Mouse (Mus musculus) adrenal gland, adult 8-10 months (tissue): Measurements from ENCODE around the gene Cerk. TPM values are rescaled to one million over a fixed set of nuclear protein-coding genes. Genes with fewer than 3 reads are reported as not detected.
"Not testable (repeated sequence)": the region's sequence is repeated elsewhere in the genome, so short reads cannot be mapped to it uniquely, and the experiment has no call there.

Experiments used
- DNase-seq: peaks from one replicate; pipeline ENCODE4 v3.0.0; 2022
- total RNA-seq, 4 experiments: library from RNA; stranded (reverse); gene quantifications; 2 replicates each; pipeline ENCODE4 v1.2.4; 2022

The Cerk gene
- 10 to 100 TPM; 33.3 to 53.8 (median 43.4) TPM for total RNA-seq

GRCm38 (mm10) chr15:86185689-86186569 is at the start of gene Cerk:
Gene Cerk, minus strand, starts transcription at chr15:86186141.
- peak; percentile 77 for DNase-seq

GRCm38 (mm10) chr15:86234517-86235441 is 48.8 kb upstream of the Cerk start:
- no peak for DNase-seq

DNA sequence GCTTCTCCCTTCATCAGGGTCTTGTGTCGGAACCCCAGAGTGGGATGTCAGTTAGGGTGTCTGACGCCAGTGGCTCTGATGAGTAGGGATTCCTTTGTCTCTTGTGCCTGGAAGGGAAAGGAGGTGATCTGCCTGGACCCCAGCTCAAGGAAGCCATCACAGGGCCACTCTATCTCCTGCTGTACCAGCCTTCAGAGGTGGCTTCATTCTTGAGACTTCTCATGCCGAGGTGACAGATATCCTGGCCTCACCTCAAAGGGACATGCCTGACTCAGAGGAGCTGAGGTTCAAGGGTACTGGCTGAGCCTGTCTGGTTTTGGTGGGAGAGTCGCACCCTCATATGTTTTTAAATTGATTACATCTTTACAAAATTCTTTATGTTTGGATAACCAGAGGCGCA is 48.1 kb upstream of the Cerk start:
- DNase-seq, result no peak

GRCm38 (mm10) chr15:86231831-86232512 is 46.0 kb upstream of the Cerk start:
- DNase-seq, result no peak

- no peak for DNase-seq
These were observed 45.2 kb upstream of the Cerk start for GRCm38 (mm10) chr15:86231170-86231569.

DNA sequence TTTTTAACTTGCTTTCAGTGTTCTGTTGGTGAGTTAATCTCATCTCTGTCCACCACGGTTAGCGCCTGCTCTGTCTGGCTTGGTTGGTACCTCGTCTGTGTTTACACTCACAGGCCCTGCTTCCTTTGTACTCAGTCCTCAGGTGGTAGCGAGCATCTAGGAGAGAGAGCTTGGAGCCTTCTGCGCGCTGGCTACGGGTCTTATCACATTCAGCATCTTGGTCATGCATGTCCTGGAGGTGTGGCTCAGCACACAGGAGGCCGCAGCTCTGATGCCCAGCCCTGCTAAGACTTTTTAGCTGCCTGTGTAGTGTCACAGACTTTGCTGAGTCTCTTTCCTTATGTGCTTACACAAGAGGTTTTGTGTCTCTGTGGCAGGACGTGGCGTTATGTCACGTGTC is 43.7 kb upstream of the Cerk start:
- DNase-seq, result no peak

DNA sequence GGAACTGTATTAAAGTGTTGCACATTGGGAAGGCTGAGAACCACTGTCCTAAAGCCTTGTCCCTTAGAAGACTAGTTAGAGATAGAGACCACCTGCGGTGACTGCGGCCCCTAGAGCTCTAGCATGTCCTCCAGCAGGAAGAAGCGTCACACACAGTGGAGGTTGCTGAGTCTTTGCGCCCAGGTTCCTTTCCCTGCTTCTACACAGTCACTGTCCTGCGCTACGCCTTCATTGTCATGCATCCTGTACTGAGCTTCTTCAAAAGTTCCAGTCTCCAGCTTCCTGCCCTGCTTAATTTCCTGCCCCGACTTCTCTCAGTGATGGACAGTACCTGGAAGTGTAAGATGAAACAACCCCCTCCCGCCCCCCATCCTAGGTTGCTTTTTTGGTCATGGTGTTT is 43.1 kb upstream of the Cerk start:
- DNase-seq, result no peak

DNA sequence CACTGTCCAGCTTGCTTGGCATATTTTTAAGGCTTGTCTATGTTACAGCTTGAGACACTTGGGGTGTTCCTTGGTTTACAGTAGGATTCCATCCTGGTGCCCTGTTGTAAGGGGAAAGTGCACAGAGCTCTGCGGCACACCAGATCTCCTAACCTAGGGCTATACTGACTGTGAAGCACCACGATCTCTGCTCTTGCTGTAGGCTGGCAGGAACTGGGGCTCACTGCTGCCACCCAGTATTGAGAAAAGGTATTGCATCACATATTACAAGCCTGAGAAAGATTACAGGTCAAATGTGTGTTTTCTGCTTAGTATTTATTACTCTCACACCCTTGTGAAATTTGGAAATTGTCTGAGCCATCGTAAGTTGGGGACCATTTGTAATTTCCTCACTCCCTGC is 42.2 kb upstream of the Cerk start:
- no peak for DNase-seq

DNA sequence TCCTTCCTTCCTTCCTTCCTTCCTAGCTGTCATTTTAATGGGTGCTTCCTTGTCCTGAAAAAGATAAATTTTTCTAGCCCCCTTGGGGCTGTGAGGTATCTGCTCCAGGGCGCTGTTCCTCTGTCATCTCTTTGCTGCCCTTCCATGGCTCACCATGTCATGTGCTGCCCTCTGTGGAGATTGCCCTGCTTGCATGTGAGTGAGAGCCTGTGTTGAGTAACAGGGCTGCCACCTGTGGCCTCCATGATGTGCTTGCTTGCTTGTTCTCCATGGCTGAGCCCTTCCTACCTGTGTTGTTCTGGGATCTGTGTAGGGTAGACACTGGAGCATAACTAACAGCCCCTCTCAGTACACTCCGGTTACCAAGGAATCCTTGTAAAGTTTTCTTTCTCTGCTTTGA is 41.0 kb upstream of the Cerk start:
- DNase-seq, result no peak

DNA sequence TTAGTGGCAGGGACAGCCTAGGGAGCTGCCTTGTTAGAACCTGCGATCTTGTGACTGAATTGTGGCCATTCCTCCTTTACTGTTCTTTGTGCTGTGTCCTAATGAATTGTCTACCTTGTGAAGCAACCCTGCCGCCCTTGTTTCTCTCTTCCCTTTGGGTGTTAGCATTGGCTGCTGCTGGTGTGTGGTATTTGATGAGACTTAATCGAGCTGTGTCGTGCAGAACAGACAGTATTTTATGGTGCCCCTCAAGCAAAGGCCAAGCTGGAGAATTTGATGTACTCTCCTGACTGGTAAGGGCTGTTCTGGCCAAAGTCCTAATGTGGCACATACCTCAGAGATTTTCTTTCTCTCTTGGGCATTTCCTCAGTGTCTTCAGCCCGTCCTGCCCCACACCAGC is 40.3 kb upstream of the Cerk start:
- DNase-seq, result no peak

DNA sequence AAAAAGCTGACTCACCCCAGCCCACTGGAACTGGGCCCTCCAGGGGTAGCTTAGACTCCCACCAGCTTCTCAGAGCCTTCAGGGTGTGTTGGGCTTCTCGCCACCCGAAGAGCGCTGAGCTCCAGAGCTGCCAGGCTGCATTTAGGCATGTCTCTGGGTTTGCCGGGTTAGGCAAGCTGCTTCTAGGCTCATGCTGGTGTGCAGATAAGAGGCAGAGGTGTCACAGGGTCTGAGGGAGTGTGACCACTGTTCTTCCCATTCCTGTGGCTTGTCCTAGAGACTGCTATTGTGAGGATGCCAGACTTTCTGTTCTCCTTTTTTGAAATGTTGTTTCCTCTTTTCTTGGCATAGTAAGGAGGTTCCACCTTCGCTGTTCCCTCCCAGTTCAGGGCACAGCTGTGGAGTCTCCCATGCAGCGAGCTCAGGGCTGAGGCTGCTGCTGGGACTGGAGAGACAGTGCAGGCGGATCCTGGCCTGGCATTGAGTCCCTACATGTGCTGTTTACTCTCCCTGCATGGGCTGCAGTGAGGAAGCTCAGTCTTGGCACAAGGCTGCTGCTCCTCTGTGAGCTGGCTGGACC is 39.1 kb upstream of the Cerk start:
- DNase-seq, result no peak

DNA sequence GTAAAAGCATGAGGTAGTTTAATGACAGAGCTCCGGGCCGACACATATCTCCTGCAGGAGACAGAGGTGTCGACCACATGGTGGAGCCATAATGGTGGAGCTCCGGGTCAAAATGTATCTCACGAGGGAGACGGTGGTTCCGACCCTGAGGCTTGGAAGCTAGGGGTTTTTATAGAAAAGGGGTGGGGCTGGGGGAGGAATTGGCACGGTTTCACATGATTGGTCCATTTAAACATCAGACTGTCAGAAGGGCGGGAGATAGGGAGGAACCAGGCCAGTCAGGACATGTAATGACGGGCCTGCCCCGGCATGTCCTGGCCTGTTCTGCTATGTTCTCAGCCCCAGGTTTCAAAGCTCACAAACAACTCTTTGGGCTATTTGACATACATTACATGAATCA is 36.0 kb upstream of the Cerk start:
- not testable (repeated sequence) for DNase-seq

DNA sequence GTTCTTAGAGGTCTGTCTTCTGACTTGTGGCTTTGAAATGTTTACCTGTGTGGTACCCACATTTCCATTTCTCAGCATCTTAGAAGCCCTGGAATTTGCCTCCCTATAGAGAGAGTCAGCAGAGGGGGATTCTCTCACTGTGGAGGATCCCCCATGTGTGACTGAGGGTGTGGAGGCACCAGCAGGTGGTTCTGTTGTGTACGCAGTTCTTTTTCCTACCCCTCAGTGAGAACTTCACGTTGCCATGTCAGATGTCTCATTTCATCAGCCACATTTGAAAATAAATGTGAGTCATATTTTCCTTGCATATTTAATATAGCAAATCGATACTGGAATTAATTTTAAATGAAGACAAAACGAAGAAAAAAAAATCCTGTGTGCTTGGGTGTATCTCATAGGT is 35.4 kb upstream of the Cerk start:
- no peak for DNase-seq

- no peak for DNase-seq
These were observed 34.8 kb upstream of the Cerk start for GRCm38 (mm10) chr15:86220715-86221114.

GRCm38 (mm10) chr15:86220229-86220630 is 34.3 kb upstream of the Cerk start:
- peak; percentile 49 for DNase-seq

DNA sequence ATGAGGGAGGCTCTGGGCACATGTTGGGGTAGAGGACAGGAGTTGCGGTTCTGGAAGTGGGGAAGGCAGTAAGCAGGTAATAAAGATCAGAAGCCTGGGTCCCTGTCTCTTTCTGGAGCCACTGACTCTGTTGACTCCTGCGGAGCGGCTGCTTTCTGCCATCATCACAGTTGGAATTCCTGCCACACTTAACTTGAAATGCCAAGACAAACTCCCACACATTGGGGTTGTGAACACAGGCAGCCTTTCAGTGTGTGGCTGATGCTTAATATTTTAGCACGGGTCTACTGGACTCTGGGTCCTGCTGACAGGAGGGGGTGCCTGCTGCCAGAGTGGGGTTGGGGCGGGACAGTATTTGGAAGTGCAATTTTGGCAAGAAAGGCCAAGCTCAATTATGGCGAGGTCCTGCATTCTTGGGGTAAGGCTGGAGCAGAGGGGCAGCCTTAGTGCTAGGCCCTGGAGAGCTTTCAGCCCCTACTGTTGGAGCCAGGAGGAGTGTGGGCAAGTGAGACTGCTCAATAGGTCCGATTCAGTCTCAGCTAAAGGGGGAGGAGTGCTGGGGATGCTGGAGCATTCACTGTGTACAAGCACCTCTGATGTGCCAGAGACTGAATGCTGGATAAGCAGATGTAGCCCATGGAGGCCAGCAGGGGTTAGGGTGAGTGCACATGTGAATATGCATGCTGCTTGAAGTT is 33.7 kb upstream of the Cerk start:
- no peak for DNase-seq

DNA sequence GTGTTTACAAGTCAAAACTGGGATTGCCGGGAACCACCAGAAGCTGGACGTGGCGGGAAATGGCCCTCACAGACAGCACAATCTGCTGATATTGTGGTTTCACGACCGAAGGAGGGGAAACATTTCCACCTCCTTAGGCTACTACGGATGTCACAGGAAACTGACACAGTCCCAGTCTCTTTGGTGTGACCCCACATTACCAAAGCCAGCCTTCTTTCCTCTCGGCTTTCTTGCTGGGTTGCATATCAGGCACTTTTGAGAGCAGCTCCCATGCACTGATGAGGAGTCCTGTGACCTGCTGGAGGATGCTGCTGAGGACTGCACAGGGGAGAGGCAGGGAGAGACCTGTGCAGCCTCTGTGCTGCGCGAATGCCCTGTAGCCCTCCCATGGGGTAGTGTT is 30.7 kb upstream of the Cerk start:
- DNase-seq, result not testable (repeated sequence)

DNA sequence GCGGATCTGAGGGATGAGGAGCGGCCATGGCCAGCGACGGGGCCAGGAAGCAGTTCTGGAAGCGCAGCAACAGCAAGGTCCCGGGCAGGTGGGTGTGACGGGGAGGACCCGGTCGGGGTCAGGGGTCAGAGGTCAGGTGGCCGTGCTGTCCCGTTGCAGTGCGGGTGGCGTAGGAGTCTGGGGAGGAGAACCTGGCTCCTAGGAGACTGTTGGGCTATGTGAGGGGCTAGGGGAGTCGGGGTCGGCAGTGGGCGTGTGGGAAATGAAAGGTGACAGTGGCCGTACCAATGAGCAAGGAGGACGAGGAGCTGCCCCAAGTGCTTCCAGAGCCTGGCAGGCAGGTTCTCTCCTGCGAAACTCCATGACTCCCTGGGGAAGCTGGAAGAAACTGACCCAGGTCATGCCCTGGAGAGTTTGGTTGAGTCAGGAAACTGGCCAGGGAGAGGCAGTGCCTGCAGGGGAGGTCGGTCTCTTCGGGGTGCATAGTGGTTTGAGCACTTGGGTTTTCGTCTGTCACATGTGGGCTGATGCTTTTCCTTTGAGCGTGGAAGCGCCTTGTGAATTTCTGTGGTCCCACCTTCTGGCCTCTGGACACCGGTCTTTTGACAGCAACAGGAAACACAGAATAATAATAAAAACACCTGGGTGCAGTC is 28.7 kb upstream of the Cerk start:
- no peak for DNase-seq

- peak; percentile 90 for DNase-seq
These were observed 28.0 kb upstream of the Cerk start, which contains the start of gene Tbc1d22a for GRCm38 (mm10) chr15:86213753-86214548. Gene Tbc1d22a, plus strand, starts transcription at chr15:86214459.

DNA sequence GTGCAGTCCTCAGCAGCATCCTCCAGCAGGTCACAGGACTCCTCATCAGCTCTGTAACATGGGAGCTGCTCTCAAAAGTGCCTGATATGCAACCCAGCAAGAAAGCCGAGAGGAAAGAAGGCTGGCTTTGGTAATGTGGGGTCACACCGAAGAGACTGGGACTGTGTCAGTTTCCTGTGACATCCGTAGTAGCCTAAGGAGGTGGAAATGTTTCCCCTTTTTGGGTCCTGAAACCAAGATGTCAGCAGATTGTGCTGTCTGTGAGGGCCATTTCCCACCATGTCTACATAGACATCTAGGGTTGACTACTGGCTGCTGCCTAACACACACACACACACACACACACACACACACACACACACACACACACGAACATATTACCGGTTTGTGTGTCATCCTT is 26.3 kb upstream of the Cerk start:
- not testable (repeated sequence) for DNase-seq
